Mouse (Mus musculus): ENCODE data around the gene Prima1.

DNA sequence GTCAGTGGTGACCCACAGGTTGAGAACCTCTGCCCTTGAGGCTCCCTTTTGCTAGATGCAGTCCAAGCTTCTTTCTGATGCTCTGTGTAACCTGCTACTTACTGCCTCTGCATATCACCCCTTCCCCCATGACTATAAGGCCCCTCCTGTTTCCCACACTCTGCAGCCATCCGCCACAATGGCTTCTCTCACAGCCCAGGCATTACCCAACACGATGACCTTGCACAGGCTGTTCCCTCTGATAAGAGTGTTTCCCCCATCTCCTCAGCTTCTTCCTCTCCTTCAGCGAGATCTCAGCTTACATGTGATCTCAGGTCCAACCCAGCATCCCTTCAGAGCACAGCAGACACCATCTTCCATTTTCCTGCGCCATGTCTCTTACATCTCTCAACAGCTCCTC, 12.9 kb downstream of the Prima1 start:
- TF ChIP-seq CHD2 (IDR thresholded peaks at IDR 0.05; ENCODE audit: low read depth, low read length) = no peak
- TF ChIP-seq MAFK (IDR thresholded peaks at IDR 0.05; ENCODE audit: insufficient read depth, low read depth, low read length) = no peak
- no peak for TF ChIP-seq HCFC1 (IDR thresholded peaks at IDR 0.05; ENCODE audit: borderline replicate concordance, insufficient read depth, low read length)
